Mouse (Mus musculus) kidney, adult 2 months (tissue): ENCODE measurements around the gene Dbx1.

Experiments used
- CTCF ChIP-seq: fragments of 200-500 bp; conservative IDR thresholded peaks from 2 replicates; pipeline ENCODE4 v1.5.1; 2011; ENCODE audit warnings: low read depth, mild to moderate bottlenecking, control low read depth, low read length, moderate library complexity, mixed read lengths; ENCODE audit not compliant: insufficient read depth, insufficient read length
- POLR2A ChIP-seq: fragments of 200-500 bp; IDR thresholded peaks from one replicate; pipeline ENCODE4 v1.6.1; 2011; ENCODE audit warnings: low read depth, low read length, control low read depth

- TF ChIP-seq CTCF (no peak), POLR2A (no peak)
These were observed 4.3 kb downstream of the Dbx1 start for GRCm38 (mm10) chr7:49632391-49632790.
